Mouse (Mus musculus): ENCODE data around the gene Cst6. TPM values are rescaled to one million over a fixed set of nuclear protein-coding genes. Genes with fewer than 3 reads are reported as not detected.

The Cst6 gene
- polyA plus RNA-seq, 1 experiment from 2014 or later = 1.8 TPM

GRCm38 (mm10) chr19:5341360-5341759 lies 8.0 kb downstream of the Cst6 start:
- H3K9ac ChIP-seq (ENCODE audit: low read length) = no peak overlapping the region
- DNase-seq (ENCODE audit: low spot score) = no peak
- no peaks in the 10 kb centered on the region for H3K27me3 ChIP-seq (ENCODE audit: control insufficient read depth, insufficient read depth, low read length)
- no peak for ATAC-seq (ENCODE audit: insufficient read depth, low FRiP score, low TSS enrichment)
- 89% methylated on average over 7 of the region's 7 CpGs for WGBS
- H3K4me2 ChIP-seq (ENCODE audit: low read depth) = no peak overlapping the region
- no peaks in the 10 kb centered on the region for H3K36me3 ChIP-seq (ENCODE audit: control insufficient read depth, insufficient read depth, low read length)
- H3K4me3 ChIP-seq (ENCODE audit: low read depth, low read length) = no peak overlapping the region
- H3K27ac ChIP-seq (ENCODE audit: low read depth, low read length) = no peak overlapping the region
- H3K9me3 ChIP-seq (ENCODE audit: control insufficient read depth, low read length) = no peaks in the 10 kb centered on the region
- H3K4me1 ChIP-seq (ENCODE audit: control insufficient read depth, insufficient read depth, low read length) = no peaks in the 10 kb centered on the region

- no peak overlapping the region for H3K4me2 ChIP-seq (ENCODE audit: low read depth)
- 22% methylated on average over 5 of the region's 5 CpGs for WGBS
- H3K36me3 ChIP-seq (ENCODE audit: control insufficient read depth, insufficient read depth, low read length) = no peaks in the 10 kb centered on the region
- no peaks in the 10 kb centered on the region for H3K27me3 ChIP-seq (ENCODE audit: control insufficient read depth, insufficient read depth, low read length)
- no peak for ATAC-seq (ENCODE audit: insufficient read depth, low FRiP score, low TSS enrichment)
- H3K27ac ChIP-seq (ENCODE audit: low read depth, low read length) = no peak overlapping the region
- no peak overlapping the region for H3K9ac ChIP-seq (ENCODE audit: low read length)
- H3K9me3 ChIP-seq (ENCODE audit: control insufficient read depth, low read length) = no peaks in the 10 kb centered on the region
- H3K4me3 ChIP-seq (ENCODE audit: low read depth, low read length) = no peak overlapping the region
- peak; percentile 70 for DNase-seq (ENCODE audit: low spot score)
- no peaks in the 10 kb centered on the region for H3K4me1 ChIP-seq (ENCODE audit: control insufficient read depth, insufficient read depth, low read length)
Observed at GRCm38 (mm10) chr19:5337975-5338374, 11.4 kb downstream of the Cst6 start.

- Histone ChIP-seq H3K9ac (ENCODE audit: low read length) (no peak within 1 kb of the TSS), H3K27ac (ENCODE audit: low read depth, low read length) (no peak within 1 kb of the TSS), H3K4me1 (ENCODE audit: control insufficient read depth, insufficient read depth, low read length) (no peaks in the 10 kb centered on the region), H3K9me3 (ENCODE audit: control insufficient read depth, low read length) (no peaks in the 10 kb centered on the region), H3K4me2 (ENCODE audit: low read depth) (no peak within 1 kb of the TSS), H3K36me3 (ENCODE audit: control insufficient read depth, insufficient read depth, low read length) (no peaks in the 10 kb centered on the region), H3K27me3 (ENCODE audit: control insufficient read depth, insufficient read depth, low read length) (no peaks in the 10 kb centered on the region), H3K4me3 (ENCODE audit: low read depth, low read length) (no peak within 1 kb of the TSS)
- no peak for ATAC-seq (ENCODE audit: insufficient read depth, low FRiP score, low TSS enrichment)
- WGBS = 92% methylated on average over 6 of the region's 6 CpGs
- DNase-seq (ENCODE audit: low spot score) = no peak
Observed at GRCm38 (mm10) chr19:5335441-5335840, 13.9 kb downstream of the Cst6 start, which contains the start of gene Catsper1. Gene Catsper1, plus strand, starts transcription at chr19:5335741.

GRCm38 (mm10) chr19:5334741-5335140 lies 14.6 kb downstream of the Cst6 start:
- H3K4me1 ChIP-seq (ENCODE audit: control insufficient read depth, insufficient read depth, low read length) = no peaks in the 10 kb centered on the region
- H3K27ac ChIP-seq (ENCODE audit: low read depth, low read length) = no peak overlapping the region
- H3K4me2 ChIP-seq (ENCODE audit: low read depth) = no peak overlapping the region
- ATAC-seq (ENCODE audit: insufficient read depth, low FRiP score, low TSS enrichment) = no peak
- H3K4me3 ChIP-seq (ENCODE audit: low read depth, low read length) = no peak overlapping the region
- H3K27me3 ChIP-seq (ENCODE audit: control insufficient read depth, insufficient read depth, low read length) = no peaks in the 10 kb centered on the region
- H3K9me3 ChIP-seq (ENCODE audit: control insufficient read depth, low read length) = no peaks in the 10 kb centered on the region
- 76% methylated on average over 5 of the region's 5 CpGs for WGBS
- DNase-seq (ENCODE audit: low spot score) = no peak
- H3K36me3 ChIP-seq (ENCODE audit: control insufficient read depth, insufficient read depth, low read length) = no peaks in the 10 kb centered on the region
- no peak overlapping the region for H3K9ac ChIP-seq (ENCODE audit: low read length)

- no peak overlapping the region for H3K4me3 ChIP-seq (ENCODE audit: low read depth, low read length)
- no peak for DNase-seq (ENCODE audit: low spot score)
- 81% methylated on average over 19 of the region's 19 CpGs for WGBS
Observed at GRCm38 (mm10) chr19:5327970-5328369, 21.4 kb downstream of the Cst6 start.

GRCm38 (mm10) chr19:5323801-5324200 lies 25.6 kb downstream of the Cst6 start:
- no peaks in the 10 kb centered on the region for H3K36me3 ChIP-seq (ENCODE audit: control insufficient read depth, insufficient read depth, low read length)
- ATAC-seq (ENCODE audit: insufficient read depth, low FRiP score, low TSS enrichment) (no peak), DNase-seq (ENCODE audit: low spot score) (no peak)
- H3K4me1 ChIP-seq (ENCODE audit: control insufficient read depth, insufficient read depth, low read length) = no peaks in the 10 kb centered on the region
- no peak overlapping the region for H3K4me2 ChIP-seq (ENCODE audit: low read depth)
- H3K4me3 ChIP-seq (ENCODE audit: low read depth, low read length) = no peak overlapping the region
- no peaks in the 10 kb centered on the region for H3K27me3 ChIP-seq (ENCODE audit: control insufficient read depth, insufficient read depth, low read length)
- H3K9me3 ChIP-seq (ENCODE audit: control insufficient read depth, low read length) = no peaks in the 10 kb centered on the region
- no peak overlapping the region for H3K27ac ChIP-seq (ENCODE audit: low read depth, low read length)
- H3K9ac ChIP-seq (ENCODE audit: low read length) = no peak overlapping the region
- WGBS = 60% methylated on average over 17 of the region's 17 CpGs

More at GRCm38 (mm10) chr19:5327970-5328369, 21.4 kb downstream of the Cst6 start:
- Histone ChIP-seq H3K9me3 (ENCODE audit: control insufficient read depth, low read length) (no peaks in the 10 kb centered on the region), H3K36me3 (ENCODE audit: control insufficient read depth, insufficient read depth, low read length) (no peaks in the 10 kb centered on the region), H3K27me3 (ENCODE audit: control insufficient read depth, insufficient read depth, low read length) (no peaks in the 10 kb centered on the region), H3K9ac (ENCODE audit: low read length) (no peak overlapping the region), H3K27ac (ENCODE audit: low read depth, low read length) (no peak overlapping the region), H3K4me1 (ENCODE audit: control insufficient read depth, insufficient read depth, low read length) (no peaks in the 10 kb centered on the region), H3K4me2 (ENCODE audit: low read depth) (no peak overlapping the region)
- ATAC-seq (ENCODE audit: insufficient read depth, low FRiP score, low TSS enrichment) = no peak

- H3K9ac ChIP-seq (ENCODE audit: low read length) = no peak overlapping the region
- no peak overlapping the region for H3K4me2 ChIP-seq (ENCODE audit: low read depth)
- no peaks in the 10 kb centered on the region for H3K27me3 ChIP-seq (ENCODE audit: control insufficient read depth, insufficient read depth, low read length)
- DNase-seq (ENCODE audit: low spot score) (no peak), ATAC-seq (ENCODE audit: insufficient read depth, low FRiP score, low TSS enrichment) (no peak)
- no peaks in the 10 kb centered on the region for H3K4me1 ChIP-seq (ENCODE audit: control insufficient read depth, insufficient read depth, low read length)
- 0 out of 2 replicates have a peak, but pooled peaks cover 2% of the 10 kb centered on the region for H3K9me3 ChIP-seq (ENCODE audit: control insufficient read depth, low read length)
- H3K4me3 ChIP-seq (ENCODE audit: low read depth, low read length) = no peak overlapping the region
- 93% methylated on average over 8 of the region's 8 CpGs for WGBS
- no peaks in the 10 kb centered on the region for H3K36me3 ChIP-seq (ENCODE audit: control insufficient read depth, insufficient read depth, low read length)
- H3K27ac ChIP-seq (ENCODE audit: low read depth, low read length) = no peak overlapping the region
Observed at GRCm38 (mm10) chr19:5313189-5313588, 36.2 kb downstream of the Cst6 start.

GRCm38 (mm10) chr19:5309025-5309424 lies 40.3 kb downstream of the Cst6 start:
- ATAC-seq (ENCODE audit: insufficient read depth, low FRiP score, low TSS enrichment) = no peak
- H3K4me2 ChIP-seq (ENCODE audit: low read depth) = no peak overlapping the region
- no peaks in the 10 kb centered on the region for H3K27me3 ChIP-seq (ENCODE audit: control insufficient read depth, insufficient read depth, low read length)
- 82% methylated on average over 7 of the region's 7 CpGs for WGBS
- no peaks in the 10 kb centered on the region for H3K9me3 ChIP-seq (ENCODE audit: control insufficient read depth, low read length)
- no peak overlapping the region for H3K4me3 ChIP-seq (ENCODE audit: low read depth, low read length)
- no peak overlapping the region for H3K27ac ChIP-seq (ENCODE audit: low read depth, low read length)
- H3K4me1 ChIP-seq (ENCODE audit: control insufficient read depth, insufficient read depth, low read length) = no peaks in the 10 kb centered on the region
- no peak for DNase-seq (ENCODE audit: low spot score)
- H3K36me3 ChIP-seq (ENCODE audit: control insufficient read depth, insufficient read depth, low read length) = peaks cover 8% of the 10 kb centered on the region; the same call in 1 of the 2 replicates
- H3K9ac ChIP-seq (ENCODE audit: low read length) = no peak overlapping the region

- Histone ChIP-seq H3K27ac (ENCODE audit: low read depth, low read length) (no peak overlapping the region), H3K4me2 (ENCODE audit: low read depth) (peak overlapping the region; percentile 33), H3K27me3 (ENCODE audit: control insufficient read depth, insufficient read depth, low read length) (no peaks in the 10 kb centered on the region), H3K4me3 (ENCODE audit: low read depth, low read length) (peak overlapping the region; percentile 20; the same call in 1 of the 2 replicates), H3K9me3 (ENCODE audit: control insufficient read depth, low read length) (no peaks in the 10 kb centered on the region), H3K36me3 (ENCODE audit: control insufficient read depth, insufficient read depth, low read length) (peaks cover 8% of the 10 kb centered on the region; the same call in 1 of the 2 replicates), H3K4me1 (ENCODE audit: control insufficient read depth, insufficient read depth, low read length) (no peaks in the 10 kb centered on the region), H3K9ac (ENCODE audit: low read length) (no peak overlapping the region)
- ATAC-seq (ENCODE audit: insufficient read depth, low FRiP score, low TSS enrichment) (no peak), DNase-seq (ENCODE audit: low spot score) (peak; percentile 62)
- WGBS = 36% methylated on average over 98 of the region's 98 CpGs
Observed at GRCm38 (mm10) chr19:5306968-5307734, 42.2 kb downstream of the Cst6 start.

Measured in neural tube, embryonic 11.5 days (tissue).